Mouse (Mus musculus): ENCODE measurements around the gene Apobec3.
"Not testable (repeated sequence)": the region's sequence is repeated elsewhere in the genome, so short reads cannot be mapped to it uniquely, and the experiment has no call there.

The Apobec3 gene

DNA sequence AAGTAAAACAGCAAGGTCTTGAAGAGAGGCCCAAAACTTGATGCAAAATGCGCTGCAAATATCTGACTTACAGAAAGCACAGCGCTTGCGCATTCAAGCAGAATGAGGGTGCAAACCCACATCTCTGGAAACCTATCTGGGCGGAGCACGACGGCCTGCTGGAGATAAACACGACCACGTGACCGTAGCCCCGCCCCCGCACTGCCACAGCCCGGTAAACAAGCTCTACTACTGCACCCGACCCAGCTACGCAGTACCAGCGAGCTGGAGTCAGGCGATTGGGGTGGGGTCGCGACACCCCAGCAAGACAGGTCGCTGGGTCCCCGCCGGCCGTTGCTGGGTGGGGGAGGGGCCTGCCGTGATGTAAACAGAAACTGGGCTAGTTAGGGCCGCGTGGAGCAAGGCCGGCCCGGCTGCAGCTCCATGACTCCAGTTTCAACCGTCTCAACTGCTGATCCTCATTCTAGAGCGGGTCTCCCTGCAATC, 36.2 kb downstream of the Apobec3 start:
- peak; percentile 86 for DNase-seq (ENCODE audit: low read depth, low spot score)

- DNase-seq (ENCODE audit: low read depth, low spot score): no peak
These were observed 36.9 kb downstream of the Apobec3 start for GRCm38 (mm10) chr15:79928316-79928715.

GRCm38 (mm10) chr15:79928736-79929135, 37.3 kb downstream of the Apobec3 start:
- no peak for DNase-seq (ENCODE audit: low read depth, low spot score)

- no peak for DNase-seq (ENCODE audit: low read depth, low spot score)
These were observed 38.3 kb downstream of the Apobec3 start for GRCm38 (mm10) chr15:79929734-79930133.

DNA sequence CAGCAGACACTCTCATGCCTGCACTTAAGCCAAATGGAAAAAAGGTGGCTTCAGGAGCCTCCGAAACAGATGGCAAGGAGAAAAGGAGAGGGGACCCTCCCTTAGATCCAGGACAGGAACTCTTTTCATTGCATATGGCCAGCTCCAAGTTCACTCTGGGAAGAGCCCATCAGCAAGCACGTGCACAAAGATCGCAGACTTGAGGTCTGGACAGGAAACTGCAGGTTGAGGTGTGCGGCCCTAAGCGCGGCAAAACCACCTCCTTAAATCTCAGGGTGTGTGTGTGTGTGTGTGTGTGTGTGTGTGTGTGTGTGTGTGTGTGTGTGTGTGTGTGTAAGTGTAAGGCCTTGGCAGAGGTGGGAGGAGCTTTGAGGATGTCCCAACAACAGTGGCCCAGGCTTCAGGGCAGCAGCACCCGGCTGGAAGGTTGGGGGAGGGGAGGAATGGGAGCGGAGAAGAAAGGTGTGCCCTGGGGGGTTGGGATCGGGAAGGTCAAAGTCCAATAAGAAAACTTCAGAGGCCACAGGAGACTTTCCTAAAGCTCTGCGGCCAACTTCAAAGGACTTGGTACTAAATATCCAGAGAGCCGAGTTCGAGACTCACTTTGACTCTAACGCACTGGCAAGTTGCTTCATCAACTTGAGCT, 40.2 kb downstream of the Apobec3 start:
- no peak for DNase-seq (ENCODE audit: low read depth, low spot score)

GRCm38 (mm10) chr15:79932323-79932987, 41.0 kb downstream of the Apobec3 start:
- peak; percentile 81 for DNase-seq (ENCODE audit: low read depth, low spot score)

- no peak for DNase-seq (ENCODE audit: low read depth, low spot score)
These were observed 41.7 kb downstream of the Apobec3 start for GRCm38 (mm10) chr15:79933052-79933669.

DNA sequence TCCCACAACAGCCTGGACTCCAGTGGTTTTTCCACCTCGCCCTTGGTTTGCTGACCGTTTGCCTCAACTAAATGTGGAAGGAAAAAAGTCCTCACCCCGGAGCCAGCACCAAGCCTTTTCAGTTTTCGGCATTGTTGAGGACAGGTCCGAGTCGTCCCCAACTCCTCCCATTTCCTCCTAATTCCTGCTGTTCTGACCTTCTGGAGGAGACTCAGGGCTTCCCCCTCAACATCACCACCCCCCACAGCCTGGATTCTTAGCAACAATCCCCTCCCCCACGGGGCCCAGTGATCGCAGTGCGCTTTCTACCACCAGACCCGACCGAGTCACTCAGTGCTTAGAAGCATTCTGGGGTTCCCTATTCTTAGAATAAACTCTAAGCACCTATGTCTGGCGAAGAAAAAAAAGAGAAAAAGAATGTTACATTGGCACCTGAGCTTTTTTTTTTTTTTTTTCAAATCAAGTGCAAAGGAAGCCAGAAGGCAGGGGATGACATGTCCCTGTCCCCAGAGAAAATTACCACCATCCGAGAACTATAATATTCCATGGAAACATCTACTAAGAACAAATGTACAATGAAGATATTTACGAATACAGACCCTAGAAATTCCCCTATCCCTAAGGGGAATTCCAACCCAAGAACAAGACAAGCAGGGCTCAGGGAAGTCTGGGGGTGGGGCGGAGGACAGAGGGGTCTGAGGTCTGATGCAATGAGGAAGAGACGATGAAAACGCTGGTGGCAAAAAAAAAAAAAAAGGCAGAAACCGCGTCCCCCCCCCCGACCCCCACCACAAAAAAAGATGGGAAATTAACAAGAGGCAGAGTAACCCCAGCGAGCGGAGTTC, 42.4 kb downstream of the Apobec3 start:
- no peak for DNase-seq (ENCODE audit: low read depth, low spot score)

GRCm38 (mm10) chr15:79934776-79935175, 43.3 kb downstream of the Apobec3 start:
- no peak for DNase-seq (ENCODE audit: low read depth, low spot score)

- no peak for DNase-seq (ENCODE audit: low read depth, low spot score)
These were observed 44.4 kb downstream of the Apobec3 start for GRCm38 (mm10) chr15:79935654-79936373.

DNA sequence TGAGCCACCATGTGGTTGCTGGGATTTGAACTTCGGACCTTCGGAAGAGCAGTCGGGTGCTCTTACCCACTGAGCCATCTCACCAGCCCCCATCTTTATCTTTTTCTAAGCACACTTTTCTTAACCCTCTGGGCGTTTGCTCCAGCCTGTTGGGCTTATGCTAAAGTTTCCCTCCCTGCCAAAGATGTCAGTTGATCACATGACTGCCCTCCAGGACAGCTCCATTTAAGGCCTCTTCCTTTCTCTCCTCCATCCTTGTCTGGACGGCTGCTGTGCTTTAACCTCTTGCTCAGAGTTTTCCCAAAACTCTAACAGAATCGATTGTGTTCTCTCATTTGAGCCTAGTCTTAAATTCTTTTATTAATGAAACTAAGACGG, 44.9 kb downstream of the Apobec3 start:
- no peak for DNase-seq (ENCODE audit: low read depth, low spot score)

GRCm38 (mm10) chr15:79939020-79939419, 47.6 kb downstream of the Apobec3 start:
- no peak for DNase-seq (ENCODE audit: low read depth, low spot score)

GRCm38 (mm10) chr15:79939501-79939900, 48.0 kb downstream of the Apobec3 start:
- DNase-seq (ENCODE audit: low read depth, low spot score): not testable (repeated sequence)

DNA sequence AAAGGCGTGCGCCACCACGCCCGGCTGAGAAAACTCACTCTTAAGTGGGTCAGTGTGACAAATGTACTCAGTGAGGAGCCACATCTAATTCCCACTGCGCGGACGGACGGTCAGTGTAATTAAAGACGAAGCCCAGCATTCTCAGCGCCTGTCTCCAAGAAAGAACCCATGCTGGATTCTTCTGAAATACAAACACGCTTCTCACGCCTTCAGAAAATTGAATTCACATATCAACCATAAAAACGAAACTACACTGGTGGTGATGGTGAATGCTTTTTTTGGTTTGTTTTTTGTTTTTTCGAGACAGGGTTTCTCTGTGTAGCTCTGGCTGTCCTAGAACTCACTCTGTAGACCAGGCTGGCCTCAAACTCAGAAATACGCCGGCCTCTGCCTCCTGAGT, 48.5 kb downstream of the Apobec3 start:
- DNase-seq (ENCODE audit: low read depth, low spot score): no peak

GRCm38 (mm10) chr15:79940932-79941331, 49.5 kb downstream of the Apobec3 start:
- no peak for DNase-seq (ENCODE audit: low read depth, low spot score)

GRCm38 (mm10) chr15:79942541-79942940, 51.1 kb downstream of the Apobec3 start:
- DNase-seq (ENCODE audit: low read depth, low spot score): no peak

GRCm38 (mm10) chr15:79943584-79943983, 52.1 kb downstream of the Apobec3 start:
- DNase-seq (ENCODE audit: low read depth, low spot score): no peak

DNA sequence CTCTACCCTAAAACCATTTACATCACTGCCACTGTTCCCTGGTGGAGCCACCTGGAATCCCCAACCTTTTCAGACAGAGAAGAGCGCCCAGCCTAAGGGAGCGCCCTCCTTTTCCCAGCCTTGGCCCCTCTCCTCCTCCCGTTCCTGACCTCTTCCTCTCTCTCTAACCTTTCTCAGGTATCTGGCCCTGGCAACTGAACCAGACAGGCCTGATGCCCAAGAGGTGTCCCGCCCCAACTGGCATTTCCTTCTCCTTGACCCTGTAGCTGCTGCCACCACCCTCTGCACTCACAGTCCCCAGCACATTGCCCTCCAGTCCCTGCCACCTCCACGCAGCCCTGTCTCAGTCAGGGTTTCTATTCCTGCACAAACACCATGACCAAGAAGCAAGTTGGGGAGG, 53.5 kb downstream of the Apobec3 start:
- no peak for DNase-seq (ENCODE audit: low read depth, low spot score)

GRCm38 (mm10) chr15:79946022-79946421, 54.6 kb downstream of the Apobec3 start:
- DNase-seq (ENCODE audit: low read depth, low spot score): peak; percentile 61

GRCm38 (mm10) chr15:79946790-79947189, 55.3 kb downstream of the Apobec3 start:
- DNase-seq (ENCODE audit: low read depth, low spot score): no peak

- DNase-seq (ENCODE audit: low read depth, low spot score): no peak
These were observed 56.2 kb downstream of the Apobec3 start for GRCm38 (mm10) chr15:79947681-79948080.
